Mouse (Mus musculus) lung, embryonic 14.5 days (tissue): Measurements from ENCODE around the gene Rad51d. TPM values are rescaled to one million over a fixed set of nuclear protein-coding genes. Genes with fewer than 3 reads are reported as not detected.

ENCODE experiments used
- ATAC-seq: fragments of 200-750 bp; cut with Nextera tagmentation; 2 replicates; pipeline ENCODE4 v1.8.0; 2017; ENCODE audit warnings: mild to moderate bottlenecking, moderate TSS enrichment, moderate library complexity; ENCODE audit not compliant: insufficient read depth
- DNase-seq: peaks from one replicate; pipeline ENCODE4 v3.0.0-alpha.2; 2015
- H3K27ac ChIP-seq: fragments of 300-500 bp; sonication (generic); 2 replicates; pipeline ENCODE4 v1.5.1; 2014; ENCODE audit warnings: low read depth, mild to moderate bottlenecking, moderate library complexity
- H3K27me3 ChIP-seq: fragments of 300-500 bp; sonication (generic); 2 replicates; pipeline ENCODE4 v1.6.1; 2014; ENCODE audit warnings: low read length, control low read depth; ENCODE audit not compliant: insufficient read depth
- H3K36me3 ChIP-seq: fragments of 300-500 bp; sonication (generic); 2 replicates; pipeline ENCODE4 v1.6.1; 2014; ENCODE audit warnings: control low read depth; ENCODE audit not compliant: insufficient read depth
- H3K4me1 ChIP-seq: fragments of 300-500 bp; sonication (generic); 2 replicates; pipeline ENCODE4 v1.6.1; 2014; ENCODE audit warnings: antibody characterized with exemption, control low read depth; ENCODE audit not compliant: insufficient read depth
- H3K4me2 ChIP-seq: fragments of 300-500 bp; sonication (generic); 2 replicates; pipeline ENCODE4 v1.6.1; 2014; ENCODE audit warnings: mild to moderate bottlenecking
- H3K4me3 ChIP-seq: fragments of 300-500 bp; sonication (generic); 2 replicates; pipeline ENCODE4 v1.5.1; 2014; ENCODE audit warnings: low read depth, low read length
- H3K9ac ChIP-seq: fragments of 300-500 bp; sonication (generic); 2 replicates; pipeline ENCODE4 v1.6.1; 2014
- H3K9me3 ChIP-seq: fragments of 300-500 bp; sonication (generic); 2 replicates; pipeline ENCODE4 v1.6.1; 2016; ENCODE audit warnings: low read depth, low read length, control low read depth
- CTCF ChIP-seq: IDR thresholded peaks from 2 replicates; pipeline ENCODE4 v1.5.1; 2016; ENCODE audit warnings: antibody characterized with exemption, low read depth
- WGBS: fragments of 180-500 bp; shearing (Covaris S2); extraction: QIAGEN DNeasy Blood & Tissue Kit; methylation state at CpG from one replicate; pipeline ENCODE4 v1.1.7; 2014; 5-methylcytosine and 5-hydroxymethylcytosine counted together
- polyA plus RNA-seq: library from polyadenylated mRNA; unstranded; fragments of >200 nt; fragmentation: Nextera tagmentation; extraction: Ambion mirVana; gene quantifications from 2 replicates; pipeline ENCODE4 v1.2.1, GENCODE M21; 2014

The Rad51d gene
- polyA plus RNA-seq, 1 experiment from 2014 or later, result 14.5 TPM

GRCm38 (mm10) chr11:82871031-82871446 lies 19.4 kb downstream of the Rad51d start, which contains the start of gene Rffl:
Gene Rffl (minus strand): TSS chr11:82871210.
- Histone ChIP-seq H3K27me3 (no peaks in the 10 kb centered on the region), H3K4me2 (peak within 1 kb of the TSS; percentile 67), H3K4me1 (no peaks in the 10 kb centered on the region), H3K9me3 (no peaks in the 10 kb centered on the region), H3K4me3 (peak within 1 kb of the TSS; percentile 83), H3K27ac (peak within 1 kb of the TSS; percentile 75), H3K36me3 (no peaks in the 10 kb centered on the region), H3K9ac (peak within 1 kb of the TSS; percentile 65)
- DNase-seq (peak; percentile 97), ATAC-seq (peak; percentile 97)
- TF ChIP-seq CTCF, result peak; percentile 79
- under 1% methylated on average over 43 of the region's 43 CpGs for whole genome bisulfite sequencing

- H3K4me1 ChIP-seq, result no peaks in the 10 kb centered on the region
- DNase-seq, result peak; percentile 65
- H3K27ac ChIP-seq, result peak overlapping the region; percentile 75
Measured at GRCm38 (mm10) chr11:82870173-82871030, 20.0 kb downstream of the Rad51d start.

GRCm38 (mm10) chr11:82869506-82870172 lies 20.8 kb downstream of the Rad51d start:
- Histone ChIP-seq H3K27me3 (no peaks in the 10 kb centered on the region), H3K4me3 (peak overlapping the region; percentile 83), H3K9ac (peak overlapping the region; percentile 65), H3K27ac (0 out of 2 replicates have a peak overlapping the region, but pooled peaks have one; percentile 75), H3K4me2 (peak overlapping the region; percentile 67), H3K36me3 (no peaks in the 10 kb centered on the region), H3K9me3 (no peaks in the 10 kb centered on the region), H3K4me1 (no peaks in the 10 kb centered on the region)
- no peak for DNase-seq
- ATAC-seq, result no peak
- TF ChIP-seq CTCF, result no peak
- 59% methylated on average over 9 of the region's 9 CpGs for WGBS

More at GRCm38 (mm10) chr11:82870173-82871030, 20.0 kb downstream of the Rad51d start:
- Histone ChIP-seq H3K27me3 (no peaks in the 10 kb centered on the region), H3K9me3 (no peaks in the 10 kb centered on the region), H3K4me3 (peak overlapping the region; percentile 83), H3K4me2 (peak overlapping the region; percentile 67), H3K36me3 (no peaks in the 10 kb centered on the region), H3K9ac (peak overlapping the region; percentile 65)
- peak; percentile 63 for ATAC-seq
- 1% methylated on average over 36 of the region's 36 CpGs for WGBS
- TF ChIP-seq CTCF, result no peak

- WGBS, result 72% methylated on average over 5 of the region's 5 CpGs
- Histone ChIP-seq H3K27ac (no peak overlapping the region), H3K4me1 (no peaks in the 10 kb centered on the region), H3K4me3 (no peak overlapping the region), H3K27me3 (no peaks in the 10 kb centered on the region), H3K36me3 (no peaks in the 10 kb centered on the region), H3K9ac (no peak overlapping the region), H3K4me2 (no peak overlapping the region), H3K9me3 (no peaks in the 10 kb centered on the region)
- ATAC-seq, result no peak
- TF ChIP-seq CTCF, result no peak
- DNase-seq, result no peak
Measured at GRCm38 (mm10) chr11:82867956-82868355, 22.5 kb downstream of the Rad51d start.

- no peak for DNase-seq
- no peak for ATAC-seq
- WGBS, result 23% methylated on average over 7 of the region's 7 CpGs
- no peak for TF ChIP-seq CTCF
- H3K36me3 ChIP-seq, result no peaks in the 10 kb centered on the region
- H3K4me3 ChIP-seq, result no peak overlapping the region
- no peaks in the 10 kb centered on the region for H3K9me3 ChIP-seq
- no peak overlapping the region for H3K27ac ChIP-seq
- no peak overlapping the region for H3K4me2 ChIP-seq
- no peak overlapping the region for H3K9ac ChIP-seq
- H3K4me1 ChIP-seq, result no peaks in the 10 kb centered on the region
- no peaks in the 10 kb centered on the region for H3K27me3 ChIP-seq
Measured at GRCm38 (mm10) chr11:82866850-82867564, 23.4 kb downstream of the Rad51d start.

GRCm38 (mm10) chr11:82865957-82866356 lies 24.5 kb downstream of the Rad51d start:
- 82% methylated on average over 10 of the region's 10 CpGs for WGBS
- no peak overlapping the region for H3K4me3 ChIP-seq
- no peaks in the 10 kb centered on the region for H3K27me3 ChIP-seq
- no peaks in the 10 kb centered on the region for H3K4me1 ChIP-seq
- no peak overlapping the region for H3K9ac ChIP-seq
- ATAC-seq (no peak), DNase-seq (no peak)
- no peak overlapping the region for H3K4me2 ChIP-seq
- no peaks in the 10 kb centered on the region for H3K9me3 ChIP-seq
- no peaks in the 10 kb centered on the region for H3K36me3 ChIP-seq
- no peak overlapping the region for H3K27ac ChIP-seq
- TF ChIP-seq CTCF, result no peak
